Mouse (Mus musculus): ENCODE data around the gene Trap1. TPM values are rescaled to one million over a fixed set of nuclear protein-coding genes. Genes with fewer than 3 reads are reported as not detected.

Trap1 gene
- total RNA-seq (2023) = 10 to 100 TPM; 79.4 to 91.9 TPM

DNA sequence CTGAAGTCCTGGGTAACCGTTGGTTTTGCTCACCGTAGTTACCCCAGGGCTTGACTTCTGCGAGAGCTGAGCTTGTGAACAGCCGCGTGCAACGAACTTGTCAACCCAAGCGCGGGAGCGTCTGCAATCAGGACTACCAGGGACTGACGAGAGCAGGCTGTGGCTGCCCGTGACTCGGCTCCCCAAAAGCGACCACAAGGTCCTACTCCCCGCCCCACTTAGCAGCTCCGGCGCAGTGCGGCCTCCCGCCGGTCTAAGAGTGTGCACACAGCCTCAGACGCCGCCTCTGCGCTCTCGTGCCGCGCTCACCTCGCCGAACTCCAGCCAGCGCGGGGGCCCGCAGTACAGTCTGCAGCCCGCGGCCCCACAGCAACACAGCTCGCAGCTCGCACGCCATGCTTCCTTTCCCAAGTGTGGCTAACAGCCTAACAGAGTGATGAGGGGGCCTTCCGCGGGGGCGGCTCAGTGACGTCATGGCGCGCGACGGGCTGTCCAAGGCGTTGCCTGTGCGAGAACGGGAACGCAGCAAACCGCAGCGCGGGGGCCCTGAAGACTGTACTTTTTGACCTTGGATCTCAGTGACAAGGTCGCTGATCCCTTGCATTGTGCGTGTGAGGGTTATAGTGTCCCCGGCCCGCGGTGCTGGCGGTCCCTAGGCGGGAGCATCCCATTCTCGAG, at the start of gene Trap1:
Gene Trap1, minus strand, starts transcription at position 444 of the 678 bp plus-strand sequence.

GRCm38 (mm10) chr16:4036807-4037206, 40.8 kb downstream of the Trap1 start, which contains the start of gene Dnase1:
Dnase1 (plus strand) TSS chr16:4036942.

DNA sequence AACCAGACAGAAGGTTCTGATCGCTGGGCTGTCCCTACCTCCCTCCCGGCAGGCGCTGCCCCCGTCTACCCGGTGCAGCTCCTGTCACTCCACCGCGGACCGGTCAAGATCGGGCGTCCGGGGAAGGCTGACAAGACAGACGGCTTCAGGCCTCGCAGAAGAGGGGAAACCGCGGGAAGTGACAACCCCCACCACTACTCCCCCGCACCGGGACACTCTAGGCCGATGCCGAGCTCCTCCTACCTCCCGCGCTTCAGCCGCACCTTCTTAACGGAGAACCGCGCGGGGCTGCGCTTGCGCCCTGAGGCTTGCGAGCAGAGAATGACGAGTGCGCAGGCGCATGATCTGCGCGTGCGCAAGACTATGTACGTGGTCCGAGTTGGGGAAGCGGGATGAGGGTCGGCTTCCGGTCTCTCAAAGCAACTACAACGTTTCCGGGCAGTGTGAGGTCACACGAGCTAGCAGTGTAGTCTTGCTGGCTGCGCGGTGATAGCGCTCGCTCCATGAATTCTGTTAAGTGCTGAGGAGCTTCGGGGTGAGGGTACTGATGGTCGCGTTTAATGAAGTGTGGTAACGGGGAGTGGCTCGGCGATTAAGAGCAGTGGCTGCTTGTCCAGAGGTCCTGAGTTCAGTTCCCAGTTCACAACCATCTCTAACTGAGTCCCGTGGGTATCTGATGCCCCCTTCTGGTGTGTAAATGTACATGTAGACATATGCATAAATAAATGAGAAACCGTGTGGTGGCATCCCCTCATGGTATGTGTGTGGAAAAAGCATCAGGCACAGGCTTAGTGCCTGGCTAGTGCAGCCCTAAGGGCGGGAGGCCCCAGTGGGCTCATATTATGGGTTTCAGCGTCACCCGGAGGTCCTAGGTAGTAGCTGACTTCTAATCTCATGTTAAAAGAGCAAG, 73.9 kb downstream of the Trap1 start, which contains the start of gene Slx4:
Gene Slx4, minus strand, starts transcription at position 282 of the 910 bp plus-strand sequence.

Other genes starting within 250 kb of the Trap1 start
- gene Olfr15, start 246.9 kb downstream of the Trap1 start, total RNA-seq (2023) = not detected
- gene Zfp174, start 230.6 kb downstream of the Trap1 start, total RNA-seq (2023) = under 1 TPM; 0.67 to 0.83 TPM
- gene Naa60, start 205.5 kb downstream of the Trap1 start, total RNA-seq (2023) = 10 to 100 TPM; 92.7 to 93.5 TPM
- gene Zfp597, start 193.3 kb downstream of the Trap1 start, total RNA-seq (2023) = 10 to 100 TPM; 33.5 to 35.4 TPM
- gene Gm20695, start 193.2 kb downstream of the Trap1 start, total RNA-seq (2023) = 1 to 10 TPM in 1 of 2 experiments, not detected in 1; 1.6 TPM
- 1 to 10 TPM; 3.3 to 4.1 TPM for gene 1700037C18Rik, start 169.1 kb downstream of the Trap1 start, total RNA-seq (2023)
- gene Cluap1, start 169.0 kb downstream of the Trap1 start, total RNA-seq (2023) = 10 to 100 TPM; 31.0 to 31.9 TPM
- gene Nlrc3, start 101.2 kb downstream of the Trap1 start, total RNA-seq (2023) = 100 to 1,000 TPM; 104 to 113 TPM
- gene Slx4, start 74.1 kb downstream of the Trap1 start, total RNA-seq (2023) = 10 to 100 TPM; 71.3 to 82.6 TPM
- gene Dnase1, start 40.9 kb downstream of the Trap1 start, total RNA-seq (2023) = not detected
- gene Crebbp, start 136.2 kb upstream of the Trap1 start, total RNA-seq (2023) = 100 to 1,000 TPM; 155 to 159 TPM

Measured in T-cell, adult 66 days (primary cell).